Mouse (Mus musculus) liver (tissue): ENCODE measurements around the gene 4931406C07Rik.

Experiments used
- DNase-seq: peaks from one replicate; pipeline ENCODE4 v3.0.0-alpha.2; 2020; ENCODE audit warnings: mixed read lengths

The 4931406C07Rik gene

DNA sequence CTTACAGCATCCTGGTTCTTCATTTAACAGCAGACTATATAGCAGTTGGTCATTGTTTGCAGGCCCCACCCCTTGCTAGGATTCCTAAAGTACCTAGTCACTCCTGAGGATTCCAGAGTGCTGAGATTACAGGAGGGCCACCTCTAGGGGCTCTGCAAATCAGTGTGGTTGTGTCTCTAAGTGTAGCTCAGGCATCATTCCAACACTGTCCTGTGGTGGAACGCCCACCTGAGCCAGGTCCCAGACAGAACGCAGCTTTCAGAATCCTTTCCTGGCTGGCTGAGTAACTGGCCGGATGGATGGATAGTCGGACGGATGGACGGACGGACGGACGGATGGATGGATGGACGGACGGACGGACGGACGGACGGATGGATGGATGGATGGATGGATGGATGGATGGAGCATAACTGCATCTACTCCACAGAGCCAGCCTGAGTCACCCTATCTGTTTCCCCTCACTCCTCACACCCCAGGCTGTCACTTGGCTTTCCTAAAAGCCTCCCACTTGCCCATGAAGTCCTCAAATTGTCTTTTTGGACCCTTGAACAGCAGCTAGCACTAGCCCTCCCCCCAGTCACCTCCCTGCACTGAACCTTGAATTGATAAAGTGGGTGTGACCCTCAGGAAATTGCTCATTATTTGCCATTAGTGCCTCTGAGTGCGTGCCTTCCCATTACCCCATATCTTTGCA, 67.8 kb downstream of the 4931406C07Rik start:
- DNase-seq: no peak

GRCm38 (mm10) chr9:15237516-15238296, 68.5 kb downstream of the 4931406C07Rik start:
- no peak for DNase-seq

DNA sequence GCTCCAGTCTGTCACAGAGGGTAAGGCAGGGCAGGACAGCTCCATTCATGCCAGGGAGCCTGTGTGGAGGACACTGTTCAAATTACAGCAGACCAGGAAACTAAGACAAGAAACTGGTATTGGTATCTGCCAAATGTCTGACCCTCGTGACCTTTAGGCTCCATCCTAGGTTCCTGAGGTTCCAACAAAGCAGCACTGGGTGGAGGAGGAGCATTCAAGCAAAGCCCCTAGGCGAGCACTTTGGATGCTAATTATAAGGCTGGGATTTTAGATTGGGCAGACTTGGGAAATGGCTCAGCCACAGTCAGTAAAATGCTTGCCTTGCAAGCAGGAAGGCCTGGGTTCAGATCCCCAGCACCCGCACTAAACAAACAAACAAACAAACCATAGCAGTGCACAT, 70.3 kb downstream of the 4931406C07Rik start:
- DNase-seq: no peak

DNA sequence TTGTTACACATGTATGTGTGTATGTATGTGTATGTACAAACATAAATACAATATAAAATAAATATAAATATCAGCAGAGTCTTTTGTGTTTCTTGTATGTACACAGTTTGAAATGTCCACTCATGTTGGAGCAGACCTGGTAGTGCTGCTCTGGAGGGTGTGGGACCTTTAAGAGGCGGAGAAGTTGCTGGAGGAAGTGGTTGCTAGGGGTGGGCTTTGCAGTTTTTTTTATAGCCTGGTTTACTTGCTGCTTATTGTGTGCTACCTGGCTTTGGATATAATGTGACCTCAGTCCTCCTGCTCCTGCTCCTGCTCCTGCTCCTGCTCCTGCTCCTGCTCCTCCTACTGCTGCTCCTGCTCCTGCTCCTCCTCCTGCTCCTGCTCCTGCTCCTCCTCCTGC, 72.6 kb downstream of the 4931406C07Rik start:
- no peak for DNase-seq
